Mouse (Mus musculus): Measurements from ENCODE around the gene Bcl11b.

Gene Bcl11b

GRCm38 (mm10) chr12:108003483-108003882 lies at the start of gene Bcl11b:
Bcl11b (minus strand) TSS chr12:108003602.
- 2% methylated on average over 19 of the region's 19 CpGs for WGBS

GRCm38 (mm10) chr12:108050996-108051395 lies 47.6 kb upstream of the Bcl11b start:
- 86% methylated on average over 7 of the region's 7 CpGs for WGBS

GRCm38 (mm10) chr12:108049625-108050024 lies 46.2 kb upstream of the Bcl11b start:
- WGBS: 60% methylated on average over 13 of the region's 13 CpGs

GRCm38 (mm10) chr12:108042239-108042571 lies 38.8 kb upstream of the Bcl11b start:
- WGBS: 79% methylated on average over 3 of the region's 3 CpGs

- WGBS: 42% methylated on average over 12 of the region's 12 CpGs
Observed at GRCm38 (mm10) chr12:108041571-108042238, 38.3 kb upstream of the Bcl11b start.

GRCm38 (mm10) chr12:108037446-108037845 lies 34.0 kb upstream of the Bcl11b start:
- 82% methylated on average over 6 of the region's 6 CpGs for WGBS

GRCm38 (mm10) chr12:108035412-108036078 lies 32.1 kb upstream of the Bcl11b start:
- 75% methylated on average over 13 of the region's 13 CpGs for WGBS

GRCm38 (mm10) chr12:108022835-108023615 lies 19.6 kb upstream of the Bcl11b start:
- WGBS: 38% methylated on average over 15 of the region's 15 CpGs

GRCm38 (mm10) chr12:108012003-108012402 lies 8.6 kb upstream of the Bcl11b start:
- WGBS: 81% methylated on average over 12 of the region's 12 CpGs

- WGBS: 47% methylated on average over 11 of the region's 11 CpGs
Observed at GRCm38 (mm10) chr12:108010346-108010745, 6.9 kb upstream of the Bcl11b start.

- 29% methylated on average over 4 of the region's 4 CpGs for WGBS
Observed at GRCm38 (mm10) chr12:108009156-108009555, 5.8 kb upstream of the Bcl11b start.

- 2% methylated on average over 56 of the region's 56 CpGs for WGBS
Observed at GRCm38 (mm10) chr12:108005816-108006626, 2.6 kb upstream of the Bcl11b start.

- 21% methylated on average over 14 of the region's 14 CpGs for WGBS
Observed at GRCm38 (mm10) chr12:108005488-108005800, 2.0 kb upstream of the Bcl11b start.

- 6% methylated on average over 42 of the region's 43 CpGs for WGBS
Observed at GRCm38 (mm10) chr12:108004701-108005487, 1.5 kb upstream of the Bcl11b start.

GRCm38 (mm10) chr12:108003928-108004327 lies 526 bp upstream of the Bcl11b start:
- WGBS: under 1% methylated on average over 35 of the region's 35 CpGs

GRCm38 (mm10) chr12:108002436-108003189 lies 789 bp downstream of the Bcl11b start:
- WGBS: 2% methylated on average over 55 of the region's 78 CpGs

- WGBS: 16% methylated on average over 37 of the region's 37 CpGs
Observed at GRCm38 (mm10) chr12:108001652-108002340, 1.6 kb downstream of the Bcl11b start.

GRCm38 (mm10) chr12:108000715-108001080 lies 2.7 kb downstream of the Bcl11b start:
- WGBS: 38% methylated on average over 2 of the region's 2 CpGs

GRCm38 (mm10) chr12:107999751-108000714 lies 3.4 kb downstream of the Bcl11b start:
- 63% methylated on average over 15 of the region's 15 CpGs for WGBS

Measured in cerebral cortex, adult 2 months (tissue).